Mouse (Mus musculus) limb, embryonic 13.5 days (tissue): ENCODE measurements around the gene Tex29. TPM values are rescaled to one million over a fixed set of nuclear protein-coding genes. Genes with fewer than 3 reads are reported as not detected.

Source experiments
- ATAC-seq: fragments of 200-750 bp; cut with Nextera tagmentation; 2 replicates; pipeline ENCODE4 v1.8.0; 2017; ENCODE audit warnings: low read depth, moderate number of reproducible peaks, moderate TSS enrichment; ENCODE audit not compliant: low FRiP score
- H3K27ac ChIP-seq: fragments of 300-500 bp; sonication (generic); 2 replicates; pipeline ENCODE4 v1.5.1; 2015; ENCODE audit warnings: inconsistent platforms, mild to moderate bottlenecking, moderate library complexity
- H3K27me3 ChIP-seq: fragments of 300-500 bp; sonication (generic); 2 replicates; pipeline ENCODE4 v1.6.1; 2015; ENCODE audit warnings: mild to moderate bottlenecking, inconsistent platforms
- H3K36me3 ChIP-seq: fragments of 300-500 bp; sonication (generic); 2 replicates; pipeline ENCODE4 v1.6.1; 2015; ENCODE audit warnings: inconsistent platforms, mild to moderate bottlenecking, moderate library complexity
- H3K4me1 ChIP-seq: fragments of 300-500 bp; sonication (generic); 2 replicates; pipeline ENCODE4 v1.6.1; 2015; ENCODE audit warnings: inconsistent platforms
- H3K4me2 ChIP-seq: fragments of 300-500 bp; sonication (generic); replicated peaks from 2 replicates; pipeline ENCODE4 v1.6.1; 2015; ENCODE audit warnings: inconsistent platforms, mild to moderate bottlenecking, moderate library complexity
- H3K4me3 ChIP-seq: fragments of 300-500 bp; sonication (generic); 2 replicates; pipeline ENCODE4 v1.5.1; 2015; ENCODE audit warnings: moderate library complexity, mild to moderate bottlenecking, inconsistent platforms
- H3K9ac ChIP-seq: fragments of 300-500 bp; sonication (generic); 2 replicates; pipeline ENCODE4 v1.6.1; 2015; ENCODE audit warnings: mild to moderate bottlenecking, inconsistent platforms
- H3K9me3 ChIP-seq: fragments of 300-500 bp; sonication (generic); 2 replicates; pipeline ENCODE4 v1.6.1; 2016; ENCODE audit warnings: inconsistent platforms
- WGBS: fragments of 180-500 bp; shearing (Covaris S2); methylation state at CpG from one replicate; pipeline ENCODE4 v1.1.7; 2015; 5-methylcytosine and 5-hydroxymethylcytosine counted together
- polyA plus RNA-seq: library from polyadenylated mRNA; unstranded; fragments of >200 nt; fragmentation: Nextera tagmentation; extraction: Ambion mirVana; gene quantifications from 2 replicates; pipeline ENCODE4 v1.2.1, GENCODE M21; 2015

Tex29 gene
- 0.18 TPM in 1 of 2 replicates, not detected in the other for polyA plus RNA-seq

- 85% methylated on average over 5 of the region's 5 CpGs for WGBS
Observed at GRCm38 (mm10) chr8:11840174-11840573, at the start of gene Tex29. Gene Tex29, plus strand, starts transcription at chr8:11840474.

GRCm38 (mm10) chr8:11794956-11795355 is 45.3 kb upstream of the Tex29 start:
- no peak overlapping the region for H3K9ac ChIP-seq
- no peaks in the 10 kb centered on the region for H3K27me3 ChIP-seq
- peaks cover 71% of the 10 kb centered on the region for H3K36me3 ChIP-seq
- H3K9me3 ChIP-seq, result no peaks in the 10 kb centered on the region
- no peak overlapping the region for H3K4me2 ChIP-seq
- H3K4me3 ChIP-seq, result no peak overlapping the region
- ATAC-seq, result no peak
- H3K4me1 ChIP-seq, result no peaks in the 10 kb centered on the region
- H3K27ac ChIP-seq, result no peak overlapping the region

More at GRCm38 (mm10) chr8:11840174-11840573, at the start of gene Tex29:
- H3K27me3 ChIP-seq, result no peaks in the 10 kb centered on the region
- H3K9me3 ChIP-seq, result no peaks in the 10 kb centered on the region
- peaks cover 9% of the 10 kb centered on the region for H3K4me1 ChIP-seq
- no peak for ATAC-seq
- no peak within 1 kb of the TSS for H3K9ac ChIP-seq
- H3K4me2 ChIP-seq, result no peak within 1 kb of the TSS
- H3K36me3 ChIP-seq, result peaks cover 11% of the 10 kb centered on the region
- H3K27ac ChIP-seq, result no peak within 1 kb of the TSS
- no peak within 1 kb of the TSS for H3K4me3 ChIP-seq

- no peaks in the 10 kb centered on the region for H3K9me3 ChIP-seq
- no peak overlapping the region for H3K9ac ChIP-seq
- no peak overlapping the region for H3K27ac ChIP-seq
- H3K36me3 ChIP-seq, result peaks cover 68% of the 10 kb centered on the region
- ATAC-seq, result no peak
- peaks cover 8% of the 10 kb centered on the region; the same call in 1 of the 2 replicates for H3K4me1 ChIP-seq
- H3K4me3 ChIP-seq, result no peak overlapping the region
- H3K27me3 ChIP-seq, result no peaks in the 10 kb centered on the region
- 82% methylated on average over 8 of the region's 8 CpGs for WGBS
- H3K4me2 ChIP-seq, result no peak overlapping the region
Observed at GRCm38 (mm10) chr8:11797128-11797527, 43.1 kb upstream of the Tex29 start.

- 91% methylated on average over 14 of the region's 14 CpGs for WGBS
- no peak for ATAC-seq
- Histone ChIP-seq H3K9me3 (no peaks in the 10 kb centered on the region), H3K27me3 (no peaks in the 10 kb centered on the region), H3K4me3 (no peak overlapping the region), H3K4me2 (no peak overlapping the region), H3K4me1 (peaks cover 8% of the 10 kb centered on the region; the same call in 1 of the 2 replicates), H3K9ac (no peak overlapping the region), H3K36me3 (peaks cover 67% of the 10 kb centered on the region), H3K27ac (no peak overlapping the region)
Observed at GRCm38 (mm10) chr8:11797729-11798479, 42.4 kb upstream of the Tex29 start.

- 90% methylated on average over 4 of the region's 4 CpGs for WGBS
- no peaks in the 10 kb centered on the region for H3K27me3 ChIP-seq
- H3K9me3 ChIP-seq, result no peaks in the 10 kb centered on the region
- H3K4me3 ChIP-seq, result no peak overlapping the region
- no peak overlapping the region for H3K27ac ChIP-seq
- H3K4me2 ChIP-seq, result no peak overlapping the region
- H3K4me1 ChIP-seq, result peaks cover 8% of the 10 kb centered on the region; the same call in 1 of the 2 replicates
- H3K36me3 ChIP-seq, result peaks cover 67% of the 10 kb centered on the region
- H3K9ac ChIP-seq, result no peak overlapping the region
- no peak for ATAC-seq
Observed at GRCm38 (mm10) chr8:11798480-11798867, 41.8 kb upstream of the Tex29 start.

GRCm38 (mm10) chr8:11799098-11799497 is 41.2 kb upstream of the Tex29 start:
- Histone ChIP-seq H3K9me3 (no peaks in the 10 kb centered on the region), H3K4me1 (peaks cover 8% of the 10 kb centered on the region; the same call in 1 of the 2 replicates), H3K27me3 (no peaks in the 10 kb centered on the region), H3K9ac (no peak overlapping the region), H3K27ac (no peak overlapping the region), H3K36me3 (peaks cover 71% of the 10 kb centered on the region), H3K4me3 (no peak overlapping the region), H3K4me2 (no peak overlapping the region)
- ATAC-seq, result no peak
- WGBS, result 89% methylated on average over 3 of the region's 3 CpGs

GRCm38 (mm10) chr8:11800481-11800880 is 39.8 kb upstream of the Tex29 start:
- no peak for ATAC-seq
- Histone ChIP-seq H3K27ac (peak overlapping the region; percentile 15; the same call in 1 of the 2 replicates), H3K27me3 (no peaks in the 10 kb centered on the region), H3K9me3 (no peaks in the 10 kb centered on the region), H3K4me3 (no peak overlapping the region), H3K4me2 (no peak overlapping the region), H3K36me3 (peaks cover 79% of the 10 kb centered on the region), H3K4me1 (peaks cover 8% of the 10 kb centered on the region; the same call in 1 of the 2 replicates), H3K9ac (no peak overlapping the region)
- WGBS, result 92% methylated on average over 7 of the region's 7 CpGs

GRCm38 (mm10) chr8:11801571-11801970 is 38.7 kb upstream of the Tex29 start:
- Histone ChIP-seq H3K27me3 (no peaks in the 10 kb centered on the region), H3K9me3 (no peaks in the 10 kb centered on the region), H3K4me2 (no peak overlapping the region), H3K4me3 (no peak overlapping the region), H3K27ac (no peak overlapping the region), H3K9ac (no peak overlapping the region), H3K36me3 (peaks cover 82% of the 10 kb centered on the region), H3K4me1 (peaks cover 8% of the 10 kb centered on the region; the same call in 1 of the 2 replicates)
- no peak for ATAC-seq
- WGBS, result 60% methylated on average over 8 of the region's 8 CpGs

- WGBS, result 93% methylated on average over 4 of the region's 4 CpGs
- peaks cover 91% of the 10 kb centered on the region for H3K36me3 ChIP-seq
Observed at GRCm38 (mm10) chr8:11804914-11805313, 35.4 kb upstream of the Tex29 start.

GRCm38 (mm10) chr8:11806252-11806651 is 34.0 kb upstream of the Tex29 start:
- Histone ChIP-seq H3K4me1 (peaks cover 6% of the 10 kb centered on the region; the same call in 1 of the 2 replicates), H3K27me3 (no peaks in the 10 kb centered on the region), H3K9ac (no peak overlapping the region), H3K4me2 (no peak overlapping the region), H3K36me3 (peaks cover 95% of the 10 kb centered on the region), H3K9me3 (no peaks in the 10 kb centered on the region), H3K27ac (no peak overlapping the region), H3K4me3 (no peak overlapping the region)
- no peak for ATAC-seq
- 83% methylated on average over 6 of the region's 6 CpGs for WGBS

More at GRCm38 (mm10) chr8:11804914-11805313, 35.4 kb upstream of the Tex29 start:
- no peak for ATAC-seq
- Histone ChIP-seq H3K4me2 (no peak overlapping the region), H3K27ac (no peak overlapping the region), H3K9me3 (no peaks in the 10 kb centered on the region), H3K9ac (no peak overlapping the region), H3K4me3 (no peak overlapping the region), H3K27me3 (no peaks in the 10 kb centered on the region), H3K4me1 (peaks cover 8% of the 10 kb centered on the region; the same call in 1 of the 2 replicates)

GRCm38 (mm10) chr8:11807361-11807760 is 32.9 kb upstream of the Tex29 start:
- H3K36me3 ChIP-seq, result peaks cover 98% of the 10 kb centered on the region
- no peak overlapping the region for H3K9ac ChIP-seq
- WGBS, result 85% methylated on average over 3 of the region's 3 CpGs
- no peak overlapping the region for H3K27ac ChIP-seq
- H3K4me2 ChIP-seq, result no peak overlapping the region
- no peak overlapping the region for H3K4me3 ChIP-seq
- H3K4me1 ChIP-seq, result no peaks in the 10 kb centered on the region
- H3K9me3 ChIP-seq, result no peaks in the 10 kb centered on the region
- H3K27me3 ChIP-seq, result no peaks in the 10 kb centered on the region
- no peak for ATAC-seq

GRCm38 (mm10) chr8:11808047-11808446 is 32.2 kb upstream of the Tex29 start:
- WGBS, result 95% methylated on average over 5 of the region's 5 CpGs
- no peak for ATAC-seq
- Histone ChIP-seq H3K27me3 (no peaks in the 10 kb centered on the region), H3K9ac (no peak overlapping the region), H3K4me3 (no peak overlapping the region), H3K27ac (no peak overlapping the region), H3K36me3 (peaks cover 98% of the 10 kb centered on the region), H3K4me2 (no peak overlapping the region), H3K9me3 (no peaks in the 10 kb centered on the region), H3K4me1 (no peaks in the 10 kb centered on the region)
